Mouse (Mus musculus) kidney, adult 2 months (tissue): ENCODE results near the gene Med22.

Source experiments
- CTCF ChIP-seq: fragments of 200-500 bp; conservative IDR thresholded peaks from 2 replicates; pipeline ENCODE4 v1.5.1; 2011; ENCODE audit warnings: low read depth, mild to moderate bottlenecking, control low read depth, low read length, moderate library complexity, mixed read lengths; ENCODE audit not compliant: insufficient read depth, insufficient read length
- POLR2A ChIP-seq: fragments of 200-500 bp; IDR thresholded peaks from one replicate; pipeline ENCODE4 v1.6.1; 2011; ENCODE audit warnings: low read depth, low read length, control low read depth

GRCm38 (mm10) chr2:26956811-26957487 lies 46.5 kb upstream of the Med22 start:
- TF ChIP-seq CTCF (no peak), POLR2A (no peak)
